Mouse (Mus musculus) MEL (cell line): ENCODE measurements around the gene 1700034J05Rik. TPM values are rescaled to one million over a fixed set of nuclear protein-coding genes. Genes with fewer than 3 reads are reported as not detected.

Source experiments
- DNase-seq: peaks from one replicate; pipeline ENCODE4 v3.0.0; 2011; ENCODE audit warnings: low read depth, low spot score
- H3K27ac ChIP-seq: 2 replicates; pipeline ENCODE4 v1.5.1; 2012; ENCODE audit warnings: low read depth, mild to moderate bottlenecking, control low read depth, low read length, moderate library complexity; ENCODE audit not compliant: control insufficient read depth
- H3K27me3 ChIP-seq, 2 experiments: fragments of 150-350 bp in 1 of 2; sonication (generic) in 1 of 2; 2 replicates each; pipeline ENCODE4 v1.6.1; 2012; ENCODE audit warnings: low read length in 2 of 2, mild to moderate bottlenecking in 2 of 2, improper control_type of control experiment in 1 of 2, moderate library complexity in 1 of 2; ENCODE audit not compliant: insufficient read depth in 2 of 2, control insufficient read depth in 1 of 2
- H3K36me3 ChIP-seq, 2 experiments: 2 replicates each; pipeline ENCODE4 v1.6.1; 2012 to 2014; ENCODE audit warnings: low read length in 2 of 2, improper control_type of control experiment in 1 of 2, inconsistent platforms in 1 of 2, mild to moderate bottlenecking in 1 of 2; ENCODE audit not compliant: insufficient read depth in 2 of 2, control insufficient read depth in 1 of 2
- H3K4me1 ChIP-seq, 2 experiments: fragments of 150-350 bp in 1 of 2; sonication (generic) in 1 of 2; 2 replicates each; pipeline ENCODE4 v1.6.1; 2012; ENCODE audit warnings: low read length in 2 of 2, improper control_type of control experiment in 1 of 2, mild to moderate bottlenecking in 1 of 2; ENCODE audit not compliant: insufficient read depth in 2 of 2, control insufficient read depth in 1 of 2
- H3K4me3 ChIP-seq, 2 experiments: fragments of 150-350 bp in 1 of 2; sonication (generic) in 1 of 2; 2 replicates each; pipeline ENCODE4 v1.5.1; 2012; ENCODE audit warnings: low read depth in 2 of 2, low read length in 2 of 2, mild to moderate bottlenecking in 2 of 2, moderate library complexity in 2 of 2, control low read depth in 1 of 2, improper control_type of control experiment in 1 of 2; ENCODE audit not compliant: control insufficient read depth in 1 of 2, insufficient read depth in 1 of 2
- H3K79me2 ChIP-seq: 2 replicates; pipeline ENCODE4 v1.6.1; 2012; ENCODE audit warnings: mild to moderate bottlenecking, low read length, moderate library complexity; ENCODE audit not compliant: control insufficient read depth, poor library complexity, insufficient read depth
- H3K9ac ChIP-seq: 2 replicates; pipeline ENCODE4 v1.6.1; 2012; ENCODE audit warnings: low read depth, mild to moderate bottlenecking, control low read depth, low read length, moderate library complexity; ENCODE audit not compliant: control insufficient read depth, poor library complexity, severe bottlenecking
- H3K9me3 ChIP-seq: fragments of 150-350 bp; sonication (generic); replicated peaks from 2 replicates; pipeline ENCODE4 v1.6.1; 2012; ENCODE audit warnings: mild to moderate bottlenecking, low read length, improper control_type of control experiment, moderate library complexity; ENCODE audit not compliant: insufficient read depth
- BHLHE40 ChIP-seq: IDR thresholded peaks from 2 replicates; pipeline ENCODE4 v1.6.1; 2012; ENCODE audit warnings: low read depth, mild to moderate bottlenecking, inconsistent platforms, low read length, improper control_type of control experiment, borderline replicate concordance
- CHD2 ChIP-seq: IDR thresholded peaks from 2 replicates; pipeline ENCODE4 v1.6.1; 2011; ENCODE audit warnings: low read length, improper control_type of control experiment
- CTCF ChIP-seq, 3 experiments: IDR thresholded peaks in 2 of 3; conservative IDR thresholded peaks in 1 of 3; 2 replicates each; pipeline ENCODE4 v1.5.1; 2011 to 2012; ENCODE audit warnings: low read length in 3 of 3, low read depth in 2 of 3, mild to moderate bottlenecking in 2 of 3, improper control_type of control experiment in 1 of 3, inconsistent platforms in 1 of 3, mixed read lengths in 1 of 3, moderate library complexity in 1 of 3; ENCODE audit not compliant: control insufficient read depth in 1 of 3, insufficient read depth in 1 of 3, poor library complexity in 1 of 3, severe bottlenecking in 1 of 3
- E2F4 ChIP-seq: IDR thresholded peaks from 2 replicates; pipeline ENCODE4 v1.6.1; 2011; ENCODE audit warnings: low read depth, low read length, improper control_type of control experiment, borderline replicate concordance
- ELF1 ChIP-seq: IDR thresholded peaks from 2 replicates; pipeline ENCODE4 v1.6.1; 2014; ENCODE audit warnings: low read depth, mild to moderate bottlenecking, inconsistent platforms, low read length, improper control_type of control experiment, moderate library complexity
- EP300 ChIP-seq, 2 experiments: IDR thresholded peaks; 2 replicates each; pipeline ENCODE4 v1.6.1; 2011; ENCODE audit warnings: improper control_type of control experiment in 2 of 2, low read length in 2 of 2, low read depth in 1 of 2, mild to moderate bottlenecking in 1 of 2
- ETS1 ChIP-seq: IDR thresholded peaks from 2 replicates; pipeline ENCODE4 v1.6.1; 2012; ENCODE audit warnings: low read depth, mild to moderate bottlenecking, inconsistent platforms, low read length, improper control_type of control experiment, moderate library complexity
- GABPA ChIP-seq: IDR thresholded peaks from 2 replicates; pipeline ENCODE4 v1.6.1; 2012; ENCODE audit warnings: low read depth, mild to moderate bottlenecking, inconsistent platforms, low read length, improper control_type of control experiment, moderate library complexity
- GATA1 ChIP-seq: IDR thresholded peaks from 2 replicates; pipeline ENCODE4 v1.6.1; 2011; ENCODE audit warnings: low read depth, low read length, improper control_type of control experiment
- JUND ChIP-seq: IDR thresholded peaks from 2 replicates; pipeline ENCODE4 v1.6.1; 2011; ENCODE audit warnings: low read depth, mild to moderate bottlenecking, improper control_type of control experiment, low read length
- KAT2A ChIP-seq: conservative IDR thresholded peaks from 2 replicates; pipeline ENCODE4 v1.6.1; 2012; ENCODE audit warnings: low read depth, low read length, improper control_type of control experiment, inconsistent platforms
- MAFK ChIP-seq: IDR thresholded peaks from 2 replicates; pipeline ENCODE4 v1.6.1; 2011; ENCODE audit warnings: low read depth, mild to moderate bottlenecking, low read length, improper control_type of control experiment, borderline replicate concordance
- MAX ChIP-seq: IDR thresholded peaks from 2 replicates; pipeline ENCODE4 v1.6.1; 2011; ENCODE audit warnings: low read length, improper control_type of control experiment
- MEF2A ChIP-seq: IDR thresholded peaks from 2 replicates; pipeline ENCODE4 v1.6.1; 2014; ENCODE audit warnings: low read depth, mild to moderate bottlenecking, inconsistent platforms, low read length, improper control_type of control experiment; ENCODE audit not compliant: poor library complexity, insufficient replicate concordance, severe bottlenecking; ENCODE audit errors: extremely low read depth
- MXI1 ChIP-seq: IDR thresholded peaks from 2 replicates; pipeline ENCODE4 v1.6.1; 2011; ENCODE audit warnings: mild to moderate bottlenecking, low read depth, low read length, improper control_type of control experiment
- MYC ChIP-seq: IDR thresholded peaks from 2 replicates; pipeline ENCODE4 v1.6.1; 2011; ENCODE audit warnings: low read depth, mild to moderate bottlenecking, low read length, improper control_type of control experiment, moderate library complexity
- POLR2A ChIP-seq, 2 experiments: IDR thresholded peaks; 2 replicates each; pipeline ENCODE4 v1.6.1; 2011 to 2012; ENCODE audit warnings: low read length in 2 of 2, mild to moderate bottlenecking in 2 of 2, control low read depth in 1 of 2, improper control_type of control experiment in 1 of 2, low read depth in 1 of 2, moderate library complexity in 1 of 2; ENCODE audit not compliant: control insufficient read depth in 1 of 2, insufficient read depth in 1 of 2, poor library complexity in 1 of 2
- POLR2AphosphoS2 ChIP-seq: IDR thresholded peaks from 2 replicates; pipeline ENCODE4 v1.6.1; 2011; ENCODE audit warnings: low read length, improper control_type of control experiment
- POLR2AphosphoS5 ChIP-seq: IDR thresholded peaks from 2 replicates; pipeline ENCODE4 v1.6.1; 2012; ENCODE audit warnings: low read depth, borderline replicate concordance, mild to moderate bottlenecking, inconsistent platforms, low read length, moderate library complexity, mixed read lengths
- RAD21 ChIP-seq: IDR thresholded peaks from 2 replicates; pipeline ENCODE4 v1.6.1; 2011; ENCODE audit warnings: mild to moderate bottlenecking, low read depth, low read length, improper control_type of control experiment
- SIN3A ChIP-seq: IDR thresholded peaks from 2 replicates; pipeline ENCODE4 v1.6.1; 2012; ENCODE audit warnings: low read length, improper control_type of control experiment, inconsistent platforms
- SMC3 ChIP-seq: IDR thresholded peaks from 2 replicates; pipeline ENCODE4 v1.6.1; 2011; ENCODE audit warnings: low read depth, low read length, improper control_type of control experiment
- TAL1 ChIP-seq: IDR thresholded peaks from 2 replicates; pipeline ENCODE4 v1.6.1; 2012; ENCODE audit warnings: mild to moderate bottlenecking, inconsistent platforms, low read length, moderate library complexity, mixed read lengths
- TBP ChIP-seq: IDR thresholded peaks from 2 replicates; pipeline ENCODE4 v1.8.0; 2011; ENCODE audit warnings: low read depth, low read length, improper control_type of control experiment
- TCF12 ChIP-seq: IDR thresholded peaks from 2 replicates; pipeline ENCODE4 v1.6.1; 2014; ENCODE audit warnings: low read depth, mild to moderate bottlenecking, inconsistent platforms, low read length, improper control_type of control experiment, moderate library complexity
- UBTF ChIP-seq: IDR thresholded peaks from 2 replicates; pipeline ENCODE4 v1.6.1; 2012; ENCODE audit warnings: low read depth, mild to moderate bottlenecking, inconsistent platforms, low read length, improper control_type of control experiment, moderate library complexity, borderline replicate concordance; ENCODE audit not compliant: insufficient read depth
- USF1 ChIP-seq: IDR thresholded peaks from 2 replicates; pipeline ENCODE4 v1.6.1; 2014; ENCODE audit warnings: low read depth, mild to moderate bottlenecking, inconsistent platforms, low read length, improper control_type of control experiment, moderate library complexity
- USF2 ChIP-seq, 2 experiments: IDR thresholded peaks; 2 replicates each; pipeline ENCODE4 v1.6.1; 2011 to 2012; ENCODE audit warnings: improper control_type of control experiment in 2 of 2, low read length in 2 of 2, borderline replicate concordance in 1 of 2, inconsistent platforms in 1 of 2, low read depth in 1 of 2, mild to moderate bottlenecking in 1 of 2; ENCODE audit not compliant: insufficient read depth in 1 of 2
- ZC3H11A ChIP-seq: IDR thresholded peaks from 2 replicates; pipeline ENCODE4 v1.6.1; 2012; ENCODE audit warnings: low read depth, mild to moderate bottlenecking, inconsistent platforms, low read length, improper control_type of control experiment
- ZKSCAN1 ChIP-seq: IDR thresholded peaks from 2 replicates; pipeline ENCODE4 v1.6.1; 2012; ENCODE audit warnings: low read depth, mild to moderate bottlenecking, inconsistent platforms, low read length, improper control_type of control experiment, moderate library complexity
- ZMIZ1 ChIP-seq: IDR thresholded peaks from 2 replicates; pipeline ENCODE4 v1.6.1; 2012; ENCODE audit warnings: low read depth, mild to moderate bottlenecking, inconsistent platforms, low read length, improper control_type of control experiment, moderate library complexity
- ZNF384 ChIP-seq: IDR thresholded peaks from 2 replicates; pipeline ENCODE4 v1.6.1; 2012; ENCODE audit warnings: low read depth, mild to moderate bottlenecking, inconsistent platforms, low read length, improper control_type of control experiment
- polyA plus RNA-seq, 2 experiments: library from polyadenylated mRNA; stranded (reverse) in 1 of 2; unstranded in 1 of 2; fragments of >175 nt in 1 of 2; fragments of >200 nt in 1 of 2; gene quantifications; 2 replicates each; pipeline versions ENCODE4 v1.2.1 to v1.2.4; 2012; ENCODE audit warnings: low replicate concordance in 2 of 2, low read depth in 1 of 2; ENCODE audit not compliant: insufficient read length in 2 of 2, insufficient read depth in 1 of 2, missing spikeins in 1 of 2
- total RNA-seq: library from RNA; depleted of rRNA; stranded (reverse); fragments of 300-350 nt; gene quantifications from 2 replicates; pipeline ENCODE4 v1.2.3, GENCODE M21; 2012

1700034J05Rik gene
- total and polyA plus RNA-seq, 3 experiments: not detected

DNA sequence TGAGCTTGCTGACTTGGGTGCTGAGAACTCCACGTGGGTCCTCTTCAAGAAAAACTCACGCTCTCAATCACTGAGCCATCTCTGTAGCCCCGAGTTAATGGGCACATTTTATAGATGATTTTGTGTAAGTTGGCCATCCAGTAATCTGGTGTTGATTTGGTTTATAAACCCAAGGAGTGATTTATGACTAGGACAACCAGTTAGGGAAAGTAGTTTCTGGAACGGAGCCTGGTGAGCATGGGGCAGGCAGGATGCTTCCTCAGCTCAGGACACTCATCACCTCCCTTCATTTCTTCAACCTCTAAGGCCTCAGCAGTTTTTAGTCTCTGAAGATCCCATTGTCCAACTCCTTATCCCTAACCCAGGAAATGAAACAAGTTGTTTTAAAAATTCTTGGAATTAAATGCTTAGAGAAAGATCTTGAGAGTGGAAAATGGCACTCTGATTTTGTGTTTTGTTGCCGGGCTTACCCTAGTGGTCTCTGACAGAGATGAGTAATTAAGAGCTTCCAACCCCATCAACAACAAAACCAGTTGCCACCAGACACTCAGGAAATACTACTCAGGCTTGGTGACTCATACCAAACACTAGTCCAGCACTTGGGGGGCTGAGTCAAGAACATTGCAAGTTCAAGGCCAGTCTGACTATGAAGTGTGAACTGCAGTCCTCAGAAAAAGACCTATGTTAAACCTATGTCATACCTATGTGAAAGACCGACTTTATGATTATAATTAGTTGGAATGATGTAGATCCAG lies 9.4 kb upstream of the 1700034J05Rik start (continued):
- TF ChIP-seq ETS1 (no peak), POLR2AphosphoS2 (no peak)

- H3K27ac ChIP-seq: peak overlapping the region; percentile 38; the same call in 1 of the 2 replicates
- H3K4me1 ChIP-seq: peaks cover 0 to 13% of the 10 kb centered on the region in 2 experiments; a peak in 2 of 4 replicates
- peak; percentile 73 for DNase-seq
- TF ChIP-seq KAT2A: no peak
- TF ChIP-seq MEF2A: no peak
- TF ChIP-seq CHD2: no peak
- TF ChIP-seq JUND: 0 out of 2 replicates have a peak, but pooled peaks have one; percentile 34
- 0 out of 2 replicates have a peak, but pooled peaks have one; percentile 6 for TF ChIP-seq TCF12
- peak; percentile 68 for TF ChIP-seq MXI1
- TF ChIP-seq ZKSCAN1: no peak
- TF ChIP-seq RAD21: peak; percentile 88
- TF ChIP-seq GATA1: 0 out of 2 replicates have a peak, but pooled peaks have one; percentile 42
- TF ChIP-seq MAX: peak; percentile 46
- peak; percentile 26; the same call in 1 of the 2 replicates for TF ChIP-seq TAL1
- TF ChIP-seq POLR2AphosphoS5: no peak
- no peak for TF ChIP-seq SIN3A
- TF ChIP-seq E2F4: no peak
- no peak for TF ChIP-seq ZMIZ1
- TF ChIP-seq MAFK: no peak
- TF ChIP-seq ELF1: no peak
- no peak for TF ChIP-seq USF1
- TF ChIP-seq POLR2AphosphoS2: no peak
- peak; percentile 70 for TF ChIP-seq ZNF384
- TF ChIP-seq POLR2A (IDR thresholded peaks at IDR 0.05; ENCODE audit: control insufficient read depth in 1 of 2, insufficient read depth in 1 of 2, low read depth in 1 of 2, low read length in 2 of 2, poor library complexity in 1 of 2): no peak
- no peak for TF ChIP-seq UBTF
- peak; percentile 10 to 48; a peak in 1 of 4 replicates for TF ChIP-seq EP300 (IDR thresholded peaks at IDR 0.05; ENCODE audit: low read depth in 1 of 2, low read length in 2 of 2)
- peak; percentile 94 for TF ChIP-seq SMC3
- TF ChIP-seq ZC3H11A: peak; percentile 91
- TF ChIP-seq ETS1: peak; percentile 14; the same call in 1 of the 2 replicates
- peak; percentile 28 to 84 (median 37); a peak in 5 of 6 replicates for TF ChIP-seq CTCF (IDR thresholded peaks at IDR 0.05 in 2 of 3, conservative IDR thresholded peaks at IDR 0.05 in 1 of 3; ENCODE audit: control insufficient read depth in 1 of 3, insufficient read depth in 1 of 3, low read depth in 2 of 3, low read length in 3 of 3, poor library complexity in 1 of 3, severe bottlenecking in 1 of 3)
- TF ChIP-seq TBP: no peak
- peak; percentile 43; the same call in 1 of the 2 replicates for TF ChIP-seq MYC
- TF ChIP-seq GABPA: no peak
- TF ChIP-seq USF2 (IDR thresholded peaks at IDR 0.05; ENCODE audit: borderline replicate concordance in 1 of 2, insufficient read depth in 1 of 2, low read depth in 1 of 2, low read length in 2 of 2): no peak
- TF ChIP-seq BHLHE40: 0 out of 2 replicates have a peak, but pooled peaks have one; percentile 18
These were observed 7.7 kb upstream of the 1700034J05Rik start for GRCm38 (mm10) chr6:146961832-146962481.

More at GRCm38 (mm10) chr6:146961832-146962481, 7.7 kb upstream of the 1700034J05Rik start:
- Histone ChIP-seq H3K9ac (no peak overlapping the region), H3K27me3 (no peaks in the 10 kb centered on the region), H3K36me3 (peaks cover 0 to 8% of the 10 kb centered on the region in 2 experiments; a peak in 2 of 4 replicates), H3K9me3 (no peaks in the 10 kb centered on the region), H3K79me2 (no peaks in the 10 kb centered on the region), H3K4me3 (no peak overlapping the region)
